Mouse (Mus musculus) ES-Bruce4 (cell line): ENCODE data around the gene Supt20. TPM values are rescaled to one million over a fixed set of nuclear protein-coding genes. Genes with fewer than 3 reads are reported as not detected.

ENCODE experiments used
- H3K27ac ChIP-seq: 2 replicates; pipeline ENCODE4 v1.5.1; 2012; ENCODE audit warnings: low read length, inconsistent platforms; ENCODE audit not compliant: insufficient read depth
- H3K27me3 ChIP-seq: 2 replicates; pipeline ENCODE4 v1.6.1; 2012; ENCODE audit warnings: mild to moderate bottlenecking, low read length, inconsistent platforms; ENCODE audit not compliant: control insufficient read depth, poor library complexity, insufficient read depth, severe bottlenecking
- H3K36me3 ChIP-seq: 2 replicates; pipeline ENCODE4 v1.6.1; 2012; ENCODE audit warnings: inconsistent platforms, mild to moderate bottlenecking, low read length, moderate library complexity; ENCODE audit not compliant: control insufficient read depth, poor library complexity, insufficient read depth, severe bottlenecking
- H3K4me1 ChIP-seq: one replicate; pipeline ENCODE4 v1.8.1; 2011; ENCODE audit warnings: low read length; ENCODE audit not compliant: control insufficient read depth, insufficient read depth
- H3K4me3 ChIP-seq: 2 replicates; pipeline ENCODE4 v1.5.1; 2011; ENCODE audit warnings: low read depth, mild to moderate bottlenecking, low read length
- H3K9ac ChIP-seq: 2 replicates; pipeline ENCODE4 v1.6.1; 2012; ENCODE audit warnings: low read depth, mild to moderate bottlenecking, inconsistent platforms; ENCODE audit not compliant: poor library complexity, severe bottlenecking
- H3K9me3 ChIP-seq: replicated peaks from 2 replicates; pipeline ENCODE4 v1.6.1; 2012; ENCODE audit warnings: mild to moderate bottlenecking, low read length, inconsistent platforms; ENCODE audit not compliant: control insufficient read depth, poor library complexity, insufficient read depth, severe bottlenecking
- CTCF ChIP-seq: IDR thresholded peaks from one replicate; pipeline ENCODE4 v1.8.1; 2011; ENCODE audit warnings: low read depth, low read length
- EP300 ChIP-seq: IDR thresholded peaks from 2 replicates; pipeline ENCODE4 v1.6.1; 2011; ENCODE audit warnings: low read depth, low read length; ENCODE audit not compliant: insufficient read depth
- POLR2A ChIP-seq: IDR thresholded peaks from one replicate; pipeline ENCODE4 v1.8.1; 2011; ENCODE audit warnings: low read length; ENCODE audit not compliant: insufficient read depth
- polyA plus RNA-seq: library from polyadenylated mRNA; stranded (reverse); fragments of >200 nt; gene quantifications from 2 replicates; pipeline ENCODE4 v1.2.4, GENCODE M21; 2011; ENCODE audit warnings: low read depth; ENCODE audit not compliant: missing spikeins, insufficient read depth, insufficient read length

Supt20 gene
- 99.9 and 111 TPM in 2 replicates for polyA plus RNA-seq

GRCm38 (mm10) chr3:54692202-54693055 is at the start of gene Supt20:
TSS of gene Supt20 (plus strand) at chr3:54692807.
- Histone ChIP-seq H3K4me1 (no peaks in the 10 kb centered on the region), H3K27me3 (no peaks in the 10 kb centered on the region), H3K27ac (peak within 1 kb of the TSS; percentile 93), H3K36me3 (peaks cover 21% of the 10 kb centered on the region), H3K9me3 (no peaks in the 10 kb centered on the region), H3K9ac (peak within 1 kb of the TSS; percentile 91), H3K4me3 (peak within 1 kb of the TSS; percentile 100)
- TF ChIP-seq EP300 (no peak), POLR2A (peak; percentile 63)

GRCm38 (mm10) chr3:54642851-54643250 is 49.8 kb upstream of the Supt20 start:
- Histone ChIP-seq H3K9me3 (no peaks in the 10 kb centered on the region), H3K9ac (no peak overlapping the region), H3K4me1 (no peaks in the 10 kb centered on the region), H3K4me3 (no peak overlapping the region), H3K27ac (no peak overlapping the region), H3K36me3 (no peaks in the 10 kb centered on the region), H3K27me3 (no peaks in the 10 kb centered on the region)
- no peak for TF ChIP-seq POLR2A
- TF ChIP-seq CTCF, result no peak
- TF ChIP-seq EP300, result no peak

GRCm38 (mm10) chr3:54647583-54647982 is 45.0 kb upstream of the Supt20 start:
- Histone ChIP-seq H3K9me3 (no peaks in the 10 kb centered on the region), H3K4me1 (no peaks in the 10 kb centered on the region), H3K36me3 (no peaks in the 10 kb centered on the region), H3K27ac (no peak overlapping the region), H3K27me3 (no peaks in the 10 kb centered on the region), H3K9ac (no peak overlapping the region), H3K4me3 (no peak overlapping the region)
- no peak for TF ChIP-seq EP300
- no peak for TF ChIP-seq CTCF
- TF ChIP-seq POLR2A, result no peak

GRCm38 (mm10) chr3:54651576-54651975 is 41.0 kb upstream of the Supt20 start:
- Histone ChIP-seq H3K27ac (no peak overlapping the region), H3K9ac (no peak overlapping the region), H3K4me1 (no peaks in the 10 kb centered on the region), H3K4me3 (no peak overlapping the region), H3K9me3 (no peaks in the 10 kb centered on the region), H3K36me3 (no peaks in the 10 kb centered on the region), H3K27me3 (no peaks in the 10 kb centered on the region)
- TF ChIP-seq EP300, result no peak
- TF ChIP-seq POLR2A, result no peak
- TF ChIP-seq CTCF, result no peak

GRCm38 (mm10) chr3:54654169-54654568 is 38.4 kb upstream of the Supt20 start:
- H3K27ac ChIP-seq, result no peak overlapping the region
- H3K4me1 ChIP-seq, result no peaks in the 10 kb centered on the region
- no peak for TF ChIP-seq POLR2A
- no peak for TF ChIP-seq EP300
- no peak for TF ChIP-seq CTCF

GRCm38 (mm10) chr3:54657090-54657489 is 35.5 kb upstream of the Supt20 start:
- TF ChIP-seq CTCF (no peak), EP300 (no peak), POLR2A (no peak)
- H3K27me3 ChIP-seq, result no peaks in the 10 kb centered on the region
- H3K36me3 ChIP-seq, result no peaks in the 10 kb centered on the region

More at GRCm38 (mm10) chr3:54654169-54654568, 38.4 kb upstream of the Supt20 start:
- Histone ChIP-seq H3K27me3 (no peaks in the 10 kb centered on the region), H3K36me3 (no peaks in the 10 kb centered on the region), H3K4me3 (no peak overlapping the region), H3K9me3 (no peaks in the 10 kb centered on the region), H3K9ac (no peak overlapping the region)

More at GRCm38 (mm10) chr3:54657090-54657489, 35.5 kb upstream of the Supt20 start:
- Histone ChIP-seq H3K9me3 (no peaks in the 10 kb centered on the region), H3K4me1 (no peaks in the 10 kb centered on the region), H3K27ac (no peak overlapping the region), H3K9ac (no peak overlapping the region), H3K4me3 (no peak overlapping the region)
